Mouse (Mus musculus) brain, adult 2 months (tissue): ENCODE results near the gene Mon1a.

Experiments
- DNase-seq: peaks from one replicate; pipeline ENCODE4 v3.0.0; 2011; ENCODE audit warnings: low read depth, low spot score

The Mon1a gene

GRCm38 (mm10) chr9:107887804-107888266 lies at the start of gene Mon1a:
Gene Mon1a, plus strand, starts transcription at chr9:107888151.
- peak; percentile 98 for DNase-seq

GRCm38 (mm10) chr9:107838869-107839268 lies 49.1 kb upstream of the Mon1a start:
- peak; percentile 59 for DNase-seq

GRCm38 (mm10) chr9:107842709-107843108 lies 45.2 kb upstream of the Mon1a start:
- no peak for DNase-seq

GRCm38 (mm10) chr9:107848922-107849321 lies 39.0 kb upstream of the Mon1a start:
- DNase-seq, result no peak

DNA sequence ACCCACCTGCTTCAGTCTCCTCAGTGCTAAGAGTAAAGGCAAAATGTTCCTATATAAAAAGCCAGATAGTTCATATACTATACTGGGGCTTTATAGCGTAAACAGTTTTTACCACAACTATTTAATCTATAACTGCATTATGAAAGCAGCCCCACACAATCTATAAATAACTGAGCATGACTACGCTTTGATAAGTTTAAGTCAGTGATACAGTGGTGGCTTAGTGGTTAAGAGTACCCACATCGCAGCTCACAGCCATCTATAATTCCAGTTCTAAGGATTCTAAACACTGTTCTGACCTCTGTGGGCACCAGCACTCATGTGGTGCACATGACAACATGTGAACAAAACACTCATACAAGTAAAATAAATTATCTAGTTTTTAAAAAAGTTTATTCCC lies 29.6 kb upstream of the Mon1a start:
- DNase-seq, result no peak

DNA sequence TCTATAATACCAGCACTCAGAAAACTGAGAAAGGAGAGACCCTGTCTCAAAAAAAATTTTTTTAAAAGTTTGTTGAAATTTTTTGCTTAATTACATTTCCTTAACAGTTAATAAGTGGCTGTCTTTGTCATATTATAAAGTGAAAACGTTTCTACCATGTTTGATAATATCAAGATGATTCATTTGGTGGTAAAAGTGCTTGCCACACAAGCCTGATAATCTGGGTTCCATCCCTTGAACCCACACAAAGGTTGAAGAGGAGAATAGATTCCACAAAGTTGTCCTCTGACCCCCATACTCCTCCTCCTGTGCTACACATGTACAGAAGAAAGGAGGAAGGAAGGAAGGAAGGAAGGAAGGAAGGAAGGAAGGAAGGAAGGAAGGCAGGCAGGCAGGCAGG lies 23.5 kb upstream of the Mon1a start:
- no peak for DNase-seq

GRCm38 (mm10) chr9:107866081-107866480 lies 21.9 kb upstream of the Mon1a start:
- DNase-seq, result no peak

- peak; percentile 99 for DNase-seq
Observed at GRCm38 (mm10) chr9:107872350-107873098, 15.4 kb upstream of the Mon1a start.

GRCm38 (mm10) chr9:107873137-107873536 lies 14.8 kb upstream of the Mon1a start, which contains the start of gene Rbm6:
Gene Rbm6, minus strand, starts transcription at chr9:107873237.
- no peak for DNase-seq

GRCm38 (mm10) chr9:107880411-107880810 lies 7.5 kb upstream of the Mon1a start:
- DNase-seq, result no peak

DNA sequence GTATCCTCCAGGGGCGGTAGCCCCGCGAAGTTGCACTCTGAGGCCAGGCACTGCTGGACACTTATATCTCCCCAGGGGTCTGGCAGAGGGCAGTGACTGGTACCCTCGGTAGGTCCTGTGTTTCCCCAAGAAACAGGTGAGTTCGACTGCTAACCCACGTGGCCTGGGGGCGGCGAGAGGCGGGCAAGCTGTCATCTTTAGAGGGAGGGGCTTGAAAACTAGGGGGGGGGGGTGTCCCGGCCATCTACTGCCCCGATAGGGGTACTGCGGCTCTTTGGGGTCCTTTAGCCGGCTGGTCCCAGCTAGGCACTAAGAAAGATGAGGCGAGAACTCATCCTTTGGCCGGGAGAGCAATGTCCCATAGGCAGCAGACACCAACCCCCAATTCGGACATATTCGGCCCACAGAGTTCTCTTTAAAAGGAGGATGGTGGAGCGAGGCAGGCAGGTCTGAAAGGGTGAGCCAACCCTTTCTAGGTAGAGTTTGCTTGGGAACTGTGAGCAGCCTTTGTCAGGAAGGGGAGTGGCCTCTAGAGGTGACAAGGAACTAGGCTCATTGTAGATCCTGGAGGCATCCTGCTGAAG lies 408 bp downstream of the Mon1a start:
- peak; percentile 65 for DNase-seq

DNA sequence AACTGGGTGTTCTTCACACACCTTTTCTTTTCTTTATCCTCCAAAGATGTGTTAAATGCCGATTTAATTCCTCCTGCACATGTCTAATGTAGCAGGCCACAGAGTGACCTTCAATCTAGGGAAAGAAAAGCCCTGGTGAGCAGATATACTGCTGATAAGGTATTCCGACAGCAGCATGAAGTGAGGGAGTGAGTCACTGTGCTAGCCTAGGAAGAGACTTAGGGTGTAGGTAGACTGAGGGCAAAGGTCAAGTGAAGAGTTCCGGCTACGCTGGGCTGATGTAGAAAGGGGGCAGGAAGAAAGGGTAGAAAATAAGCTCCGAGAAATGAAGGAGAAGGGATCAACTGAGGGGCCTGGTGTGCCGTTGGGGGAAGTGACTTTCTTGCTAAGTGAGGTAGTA lies 2.3 kb downstream of the Mon1a start:
- DNase-seq, result no peak

DNA sequence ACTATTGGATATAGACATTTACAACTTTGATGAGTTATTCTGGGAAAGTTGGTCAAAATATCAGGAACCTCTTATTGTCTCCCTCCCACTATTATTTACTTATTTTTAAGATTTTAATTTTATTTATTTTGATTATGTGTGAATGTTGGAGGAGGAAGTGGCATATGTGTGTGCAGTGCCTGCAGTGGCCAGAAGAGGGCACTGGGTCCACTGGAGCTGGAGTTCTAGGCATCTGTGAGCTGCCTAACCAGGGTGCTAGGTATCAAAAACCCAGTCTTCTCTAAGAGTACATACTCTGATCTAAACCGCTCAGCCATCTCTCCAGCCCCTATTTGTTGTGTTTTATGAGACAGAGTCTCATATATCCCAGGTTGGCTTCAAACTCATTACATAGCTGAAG lies 3.1 kb downstream of the Mon1a start:
- DNase-seq, result no peak

- DNase-seq, result no peak
Observed at GRCm38 (mm10) chr9:107898563-107898962, 10.6 kb downstream of the Mon1a start.

DNA sequence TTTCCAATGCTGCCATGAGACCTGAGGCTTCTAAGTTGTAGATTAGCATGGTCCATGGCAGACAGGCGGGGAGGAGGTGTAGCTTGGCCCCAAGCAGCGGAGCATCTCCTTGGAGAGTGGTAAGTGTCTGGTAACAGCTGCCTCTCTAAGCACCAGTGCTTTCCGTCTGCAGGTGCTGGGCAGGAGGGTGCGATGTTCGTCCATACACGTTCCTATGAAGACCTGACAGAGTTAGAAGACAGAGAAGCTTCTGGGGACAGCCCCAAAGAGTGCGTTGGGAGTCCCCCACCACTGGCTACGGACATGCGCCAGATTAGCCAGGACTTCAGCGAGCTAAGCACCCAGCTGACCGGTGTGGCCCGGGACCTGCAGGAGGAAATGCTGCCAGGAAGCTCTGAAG lies 11.9 kb downstream of the Mon1a start:
- DNase-seq, result no peak

- peak; percentile 95 for DNase-seq
Observed at GRCm38 (mm10) chr9:107900840-107901626, 13.1 kb downstream of the Mon1a start.

- DNase-seq, result no peak
Observed at GRCm38 (mm10) chr9:107901627-107901914, 13.6 kb downstream of the Mon1a start.

- peak; percentile 91 for DNase-seq
Observed at GRCm38 (mm10) chr9:107904726-107905125, 16.8 kb downstream of the Mon1a start.

- DNase-seq, result peak; percentile 22
Observed at GRCm38 (mm10) chr9:107906252-107906966, 18.5 kb downstream of the Mon1a start, which contains the start of gene Mst1r. Gene Mst1r, plus strand, starts transcription at chr9:107906873.

- no peak for DNase-seq
Observed at GRCm38 (mm10) chr9:107906967-107907800, 19.2 kb downstream of the Mon1a start.

- DNase-seq, result no peak
Observed at GRCm38 (mm10) chr9:107907801-107908120, 19.8 kb downstream of the Mon1a start.
